Mouse (Mus musculus) limb, embryonic 11.5 days (tissue): ENCODE results near the gene Slc22a23. TPM values are rescaled to one million over a fixed set of nuclear protein-coding genes. Genes with fewer than 3 reads are reported as not detected.

ENCODE experiments used
- ATAC-seq: fragments of 200-750 bp; cut with Nextera tagmentation; 2 replicates; pipeline ENCODE4 v1.8.0; 2017; ENCODE audit warnings: low read depth; ENCODE audit not compliant: insufficient number of reproducible peaks, low FRiP score, low TSS enrichment
- DNase-seq: peaks from one replicate; pipeline ENCODE4 v3.0.0-alpha.2; 2015; ENCODE audit warnings: low spot score
- H3K27ac ChIP-seq: fragments of 300-500 bp; sonication (generic); replicated peaks from 2 replicates; pipeline ENCODE4 v1.5.1; 2014; ENCODE audit warnings: low read depth, mild to moderate bottlenecking, low read length
- H3K27me3 ChIP-seq: fragments of 300-500 bp; sonication (generic); 2 replicates; pipeline ENCODE4 v1.6.1; 2014; ENCODE audit warnings: mild to moderate bottlenecking, low read length, mixed read lengths; ENCODE audit not compliant: control insufficient read depth, insufficient read depth
- H3K36me3 ChIP-seq: fragments of 300-500 bp; sonication (generic); 2 replicates; pipeline ENCODE4 v1.6.1; 2014; ENCODE audit warnings: mild to moderate bottlenecking, low read length, moderate library complexity, mixed read lengths; ENCODE audit not compliant: control insufficient read depth, insufficient read depth
- H3K4me1 ChIP-seq: fragments of 300-500 bp; sonication (generic); 2 replicates; pipeline ENCODE4 v1.6.1; 2014; ENCODE audit warnings: low read length, mixed read lengths; ENCODE audit not compliant: control insufficient read depth, insufficient read depth
- H3K4me2 ChIP-seq: fragments of 300-500 bp; sonication (generic); 2 replicates; pipeline ENCODE4 v1.6.1; 2014; ENCODE audit warnings: low read depth, mild to moderate bottlenecking, moderate library complexity; ENCODE audit not compliant: severe bottlenecking
- H3K4me3 ChIP-seq: fragments of 300-500 bp; sonication (generic); 2 replicates; pipeline ENCODE4 v1.5.1; 2014; ENCODE audit warnings: low read depth, low read length
- H3K9ac ChIP-seq: fragments of 300-500 bp; sonication (generic); 2 replicates; pipeline ENCODE4 v1.6.1; 2014; ENCODE audit warnings: mild to moderate bottlenecking, low read length
- H3K9me3 ChIP-seq: fragments of 300-500 bp; sonication (generic); 2 replicates; pipeline ENCODE4 v1.6.1; 2016; ENCODE audit warnings: low read length; ENCODE audit not compliant: control insufficient read depth
- WGBS: fragments of 180-500 bp; shearing (Covaris S2); extraction: QIAGEN DNeasy Blood & Tissue Kit; methylation state at CpG from one replicate; pipeline ENCODE4 v1.1.7; 2014; 5-methylcytosine and 5-hydroxymethylcytosine counted together
- polyA plus RNA-seq: library from polyadenylated mRNA; unstranded; fragments of >200 nt; fragmentation: Nextera tagmentation; extraction: Ambion mirVana; gene quantifications from 2 replicates; pipeline ENCODE4 v1.2.1, GENCODE M21; 2014

Gene Slc22a23
- polyA plus RNA-seq, 1 experiment from 2014 or later, result 3.2 TPM

DNA sequence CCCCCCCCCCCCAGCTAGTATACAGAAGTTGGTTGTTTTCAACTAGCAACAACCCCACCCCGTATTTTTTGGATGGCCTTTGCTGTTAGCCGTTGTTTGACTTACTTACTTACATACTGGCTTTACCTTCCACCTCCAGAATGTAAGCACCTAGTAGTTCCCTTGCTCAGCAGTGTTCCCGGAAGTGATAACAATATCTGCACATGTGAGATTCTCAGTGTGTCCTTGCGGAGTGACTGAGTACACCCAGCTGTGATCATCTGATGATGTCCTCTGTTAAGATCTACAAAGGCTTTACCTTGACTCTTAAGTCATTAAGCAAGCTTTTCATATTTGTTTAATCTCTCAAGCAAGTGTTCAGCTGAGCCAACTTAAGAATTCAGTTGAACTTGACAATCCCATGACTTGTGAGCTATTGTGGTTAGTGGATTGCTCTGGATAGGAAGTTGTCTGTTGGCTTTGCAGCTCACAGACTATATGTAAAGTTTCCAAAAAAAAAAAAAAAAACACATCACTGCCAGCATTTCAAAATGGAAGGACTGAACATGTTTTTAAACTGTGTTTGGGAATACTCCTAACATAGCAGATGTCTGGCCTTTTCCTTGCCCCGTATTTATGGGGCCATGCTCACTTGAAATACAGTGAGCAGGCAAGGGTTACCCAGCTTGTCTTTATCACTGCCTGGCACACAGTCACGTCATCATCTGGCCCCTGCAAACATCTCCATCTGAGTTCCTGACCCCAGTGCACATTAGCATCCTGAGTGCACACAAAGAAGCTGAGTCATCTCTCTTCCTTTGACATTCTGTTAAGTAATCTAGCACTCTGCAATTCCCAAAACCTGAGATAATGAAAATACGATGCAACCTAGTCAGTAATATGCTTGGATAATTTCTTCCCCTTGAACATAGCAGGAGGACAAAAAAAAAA, 3.2 kb upstream of the Slc22a23 start:
- DNase-seq (no peak), ATAC-seq (no peak)
- Histone ChIP-seq H3K9me3 (no peaks in the 10 kb centered on the region), H3K9ac (no peak overlapping the region), H3K4me2 (no peak overlapping the region), H3K4me3 (no peak overlapping the region), H3K27me3 (peaks cover 16% of the 10 kb centered on the region; the same call in 1 of the 2 replicates), H3K36me3 (no peaks in the 10 kb centered on the region), H3K4me1 (0 out of 2 replicates have a peak, but pooled peaks cover 4% of the 10 kb centered on the region), H3K27ac (no peak overlapping the region)
- 68% methylated on average over 7 of the region's 7 CpGs for WGBS

GRCm38 (mm10) chr13:34346748-34347147, 1.8 kb upstream of the Slc22a23 start:
- H3K36me3 ChIP-seq, result no peaks in the 10 kb centered on the region
- H3K9ac ChIP-seq, result no peak overlapping the region
- H3K27me3 ChIP-seq, result peaks cover 19% of the 10 kb centered on the region; the same call in 1 of the 2 replicates
- ATAC-seq (no peak), DNase-seq (no peak)
- 0 out of 2 replicates have a peak, but pooled peaks cover 4% of the 10 kb centered on the region for H3K4me1 ChIP-seq
- H3K9me3 ChIP-seq, result no peaks in the 10 kb centered on the region
- H3K4me3 ChIP-seq, result no peak overlapping the region
- no peak overlapping the region for H3K4me2 ChIP-seq
- 68% methylated on average over 4 of the region's 4 CpGs for WGBS
- no peak overlapping the region for H3K27ac ChIP-seq

GRCm38 (mm10) chr13:34346238-34346637, 1.3 kb upstream of the Slc22a23 start:
- H3K4me1 ChIP-seq, result 0 out of 2 replicates have a peak, but pooled peaks cover 4% of the 10 kb centered on the region
- no peak overlapping the region for H3K9ac ChIP-seq
- H3K27ac ChIP-seq, result no peak overlapping the region
- 64% methylated on average over 7 of the region's 7 CpGs for WGBS
- no peak overlapping the region for H3K4me2 ChIP-seq
- no peaks in the 10 kb centered on the region for H3K36me3 ChIP-seq
- H3K4me3 ChIP-seq, result no peak overlapping the region
- ATAC-seq (no peak), DNase-seq (no peak)
- H3K27me3 ChIP-seq, result peaks cover 19% of the 10 kb centered on the region; the same call in 1 of the 2 replicates
- no peaks in the 10 kb centered on the region for H3K9me3 ChIP-seq

- ATAC-seq (peak; percentile 74), DNase-seq (peak; percentile 66)
- Histone ChIP-seq H3K4me2 (peak overlapping the region; percentile 96), H3K27ac (no peak overlapping the region), H3K4me1 (0 out of 2 replicates have a peak, but pooled peaks cover 4% of the 10 kb centered on the region), H3K9ac (peak overlapping the region; percentile 71), H3K4me3 (peak overlapping the region; percentile 64), H3K27me3 (peaks cover 19% of the 10 kb centered on the region; the same call in 1 of the 2 replicates), H3K9me3 (no peaks in the 10 kb centered on the region), H3K36me3 (no peaks in the 10 kb centered on the region)
- whole genome bisulfite sequencing, result 0% methylated on average over 39 of the region's 101 CpGs
These were observed 430 bp downstream of the Slc22a23 start for GRCm38 (mm10) chr13:34344376-34345127.

DNA sequence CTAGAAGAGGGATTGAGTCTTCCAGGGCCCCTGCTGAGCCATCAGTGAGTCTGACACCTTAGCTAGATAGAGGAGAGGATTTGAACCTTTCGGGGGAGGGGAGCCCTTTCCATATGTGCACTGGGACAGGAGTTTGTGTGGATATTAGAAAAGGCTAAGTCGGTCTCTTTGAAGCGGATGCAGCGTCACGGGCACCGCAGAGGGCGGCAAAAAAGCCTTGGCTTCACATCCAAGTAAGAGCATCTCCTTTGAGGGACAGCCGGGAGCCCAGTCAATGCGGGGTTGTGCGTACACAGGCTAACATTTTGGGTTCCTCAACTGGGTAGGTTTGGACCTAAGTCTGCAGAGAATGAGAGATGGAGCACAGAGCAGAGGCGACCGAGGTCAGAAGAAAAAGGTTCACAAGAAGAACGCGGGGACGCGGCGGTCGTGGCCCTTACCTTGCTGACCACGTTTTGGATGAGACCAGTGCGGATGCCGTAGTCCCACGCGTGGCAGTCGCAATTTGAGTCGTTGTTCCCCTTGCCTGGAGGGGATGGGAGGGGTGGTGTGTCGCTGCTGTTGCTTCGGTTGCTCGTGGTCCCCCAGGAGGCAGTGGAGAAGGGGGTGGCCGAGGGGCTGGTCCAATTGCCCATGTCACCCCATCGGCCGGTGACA, 1.1 kb downstream of the Slc22a23 start:
- WGBS, result 2% methylated on average over 31 of the region's 31 CpGs
- Histone ChIP-seq H3K27ac (no peak overlapping the region), H3K27me3 (peaks cover 19% of the 10 kb centered on the region; the same call in 1 of the 2 replicates), H3K36me3 (no peaks in the 10 kb centered on the region), H3K4me3 (peak overlapping the region; percentile 64), H3K4me1 (0 out of 2 replicates have a peak, but pooled peaks cover 4% of the 10 kb centered on the region), H3K9ac (peak overlapping the region; percentile 71), H3K9me3 (no peaks in the 10 kb centered on the region), H3K4me2 (peak overlapping the region; percentile 96)
- DNase-seq (no peak), ATAC-seq (0 out of 2 replicates have a peak, but pooled peaks have one; percentile 14)

- Histone ChIP-seq H3K27ac (no peak overlapping the region), H3K36me3 (no peaks in the 10 kb centered on the region), H3K9me3 (no peaks in the 10 kb centered on the region), H3K4me3 (no peak overlapping the region), H3K4me1 (0 out of 2 replicates have a peak, but pooled peaks cover 4% of the 10 kb centered on the region), H3K4me2 (no peak overlapping the region; the same call in 1 of the 2 replicates), H3K27me3 (peaks cover 19% of the 10 kb centered on the region; the same call in 1 of the 2 replicates), H3K9ac (no peak overlapping the region)
- ATAC-seq (no peak), DNase-seq (no peak)
- WGBS, result 81% methylated on average over 6 of the region's 6 CpGs
These were observed 2.6 kb downstream of the Slc22a23 start for GRCm38 (mm10) chr13:34342286-34342890.

DNA sequence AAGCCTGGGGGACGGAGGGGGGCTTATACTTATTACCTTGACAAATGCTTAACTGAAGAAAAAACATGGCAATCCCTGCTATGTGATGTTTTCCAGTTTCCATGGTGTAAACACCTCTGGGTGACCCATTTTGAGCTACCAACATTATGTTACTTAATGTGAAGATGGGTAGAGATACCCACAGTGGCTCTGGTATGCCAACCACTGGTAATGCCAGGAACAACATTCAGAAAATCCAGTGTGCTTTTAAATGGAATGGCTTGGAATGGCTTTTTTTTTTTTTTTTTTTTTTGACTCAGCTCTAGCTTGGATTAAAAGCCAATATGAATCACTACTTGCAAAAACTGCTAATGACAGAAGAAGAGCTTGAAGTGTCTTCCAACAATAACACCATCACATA, 8.1 kb downstream of the Slc22a23 start:
- Histone ChIP-seq H3K4me1 (no peaks in the 10 kb centered on the region), H3K27ac (no peak overlapping the region), H3K27me3 (no peaks in the 10 kb centered on the region), H3K9me3 (no peaks in the 10 kb centered on the region), H3K9ac (no peak overlapping the region), H3K4me3 (no peak overlapping the region), H3K36me3 (no peaks in the 10 kb centered on the region), H3K4me2 (no peak overlapping the region)
- ATAC-seq, result no peak
- DNase-seq, result no peak
- 97% methylated on average over 1 of the region's 1 CpGs for WGBS
